Mouse (Mus musculus): ENCODE results near the gene Itpr2. TPM values are rescaled to one million over a fixed set of nuclear protein-coding genes. Genes with fewer than 3 reads are reported as not detected.

Itpr2 gene
- polyA plus RNA-seq, 1 experiment from 2014 or later, result 6.0 TPM

GRCm38 (mm10) chr6:146174644-146175250 is 327.3 kb downstream of the Itpr2 start:
- H3K9me3 ChIP-seq (ENCODE audit: control insufficient read depth, low read length), result no peaks in the 10 kb centered on the region
- H3K4me3 ChIP-seq (replicated peaks; ENCODE audit: low read depth, low read length), result no peak overlapping the region
- 97% methylated on average over 4 of the region's 4 CpGs for WGBS
- no peak overlapping the region for H3K4me2 ChIP-seq (ENCODE audit: low read length)
- no peaks in the 10 kb centered on the region for H3K27me3 ChIP-seq (ENCODE audit: control insufficient read depth, insufficient read depth, low read length)
- H3K4me1 ChIP-seq (ENCODE audit: control insufficient read depth, insufficient read depth, low read length), result no peaks in the 10 kb centered on the region
- H3K36me3 ChIP-seq (ENCODE audit: control insufficient read depth, insufficient read depth, low read length), result no peaks in the 10 kb centered on the region
- no peak for ATAC-seq (ENCODE audit: low FRiP score, low TSS enrichment)
- no peak overlapping the region for H3K27ac ChIP-seq (replicated peaks; ENCODE audit: low read depth, low read length)
- H3K9ac ChIP-seq (replicated peaks; ENCODE audit: low read length), result no peak overlapping the region
- DNase-seq, result no peak

- H3K4me3 ChIP-seq (replicated peaks; ENCODE audit: low read depth, low read length), result no peak overlapping the region
- no peak overlapping the region for H3K4me2 ChIP-seq (ENCODE audit: low read length)
- H3K9me3 ChIP-seq (ENCODE audit: control insufficient read depth, low read length), result no peaks in the 10 kb centered on the region
- no peaks in the 10 kb centered on the region for H3K36me3 ChIP-seq (ENCODE audit: control insufficient read depth, insufficient read depth, low read length)
- DNase-seq, result no peak
- ATAC-seq (ENCODE audit: low FRiP score, low TSS enrichment), result no peak
- no peaks in the 10 kb centered on the region for H3K4me1 ChIP-seq (ENCODE audit: control insufficient read depth, insufficient read depth, low read length)
- 92% methylated on average over 14 of the region's 14 CpGs for WGBS
- H3K27me3 ChIP-seq (ENCODE audit: control insufficient read depth, insufficient read depth, low read length), result no peaks in the 10 kb centered on the region
- no peak overlapping the region for H3K27ac ChIP-seq (replicated peaks; ENCODE audit: low read depth, low read length)
- H3K9ac ChIP-seq (replicated peaks; ENCODE audit: low read length), result no peak overlapping the region
Measured at GRCm38 (mm10) chr6:146170603-146171051, 331.4 kb downstream of the Itpr2 start.

DNA sequence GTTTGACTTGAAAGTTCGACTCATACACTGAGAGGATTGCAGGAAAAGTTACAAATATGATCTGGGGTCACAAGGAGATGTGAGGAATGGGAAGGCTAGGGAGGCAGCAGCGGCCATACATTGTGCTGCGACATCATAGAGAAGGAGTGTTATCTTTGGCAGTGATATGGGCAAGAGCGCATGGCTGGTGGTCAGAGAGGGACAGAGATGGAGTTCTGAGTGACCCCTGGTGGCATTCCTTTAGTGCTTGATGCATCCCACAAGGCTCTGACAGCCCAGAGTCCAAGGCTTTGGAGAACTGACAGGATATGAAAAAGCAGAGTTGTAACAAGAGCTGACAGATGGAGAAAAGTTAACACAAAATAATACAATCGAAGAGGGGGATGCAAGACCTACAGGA is 334.8 kb downstream of the Itpr2 start:
- Histone ChIP-seq H3K4me2 (ENCODE audit: low read length) (no peak overlapping the region), H3K27ac (replicated peaks; ENCODE audit: low read depth, low read length) (no peak overlapping the region)

DNA sequence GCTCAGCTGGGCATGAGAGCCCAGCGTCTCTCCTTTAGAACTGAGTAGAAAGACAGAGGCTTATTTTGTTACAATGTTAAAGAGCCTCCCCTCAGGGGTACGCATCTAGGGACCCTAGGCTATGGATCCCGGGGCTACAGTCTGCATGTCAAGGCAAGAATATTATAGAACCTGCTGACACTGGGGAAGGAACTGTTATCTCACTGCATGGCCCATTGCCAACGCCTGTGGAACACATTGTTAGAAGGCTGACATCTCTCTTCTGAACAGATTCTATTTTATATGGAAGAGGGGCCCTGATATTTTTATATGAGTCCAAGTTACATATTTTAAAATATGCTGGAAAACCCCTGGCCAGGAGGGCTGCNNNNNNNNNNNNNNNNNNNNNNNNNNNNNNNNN is 342.4 kb downstream of the Itpr2 start:
- Histone ChIP-seq H3K27me3 (ENCODE audit: control insufficient read depth, insufficient read depth, low read length) (no peaks in the 10 kb centered on the region), H3K27ac (replicated peaks; ENCODE audit: low read depth, low read length) (no peak overlapping the region), H3K4me1 (ENCODE audit: control insufficient read depth, insufficient read depth, low read length) (no peaks in the 10 kb centered on the region), H3K9ac (replicated peaks; ENCODE audit: low read length) (no peak overlapping the region), H3K4me2 (ENCODE audit: low read length) (no peak overlapping the region), H3K9me3 (ENCODE audit: control insufficient read depth, low read length) (no peaks in the 10 kb centered on the region), H3K4me3 (replicated peaks; ENCODE audit: low read depth, low read length) (no peak overlapping the region), H3K36me3 (ENCODE audit: control insufficient read depth, insufficient read depth, low read length) (no peaks in the 10 kb centered on the region)
- ATAC-seq (ENCODE audit: low FRiP score, low TSS enrichment) (no peak), DNase-seq (no peak)
- WGBS, result 53% methylated on average over 4 of the region's 4 CpGs

More for the DNA sequence above, 334.8 kb downstream of the Itpr2 start:
- ATAC-seq (ENCODE audit: low FRiP score, low TSS enrichment) (no peak), DNase-seq (no peak)
- no peaks in the 10 kb centered on the region for H3K9me3 ChIP-seq (ENCODE audit: control insufficient read depth, low read length)
- no peaks in the 10 kb centered on the region for H3K36me3 ChIP-seq (ENCODE audit: control insufficient read depth, insufficient read depth, low read length)
- no peaks in the 10 kb centered on the region for H3K4me1 ChIP-seq (ENCODE audit: control insufficient read depth, insufficient read depth, low read length)
- no peak overlapping the region for H3K4me3 ChIP-seq (replicated peaks; ENCODE audit: low read depth, low read length)
- no peaks in the 10 kb centered on the region for H3K27me3 ChIP-seq (ENCODE audit: control insufficient read depth, insufficient read depth, low read length)
- WGBS, result 93% methylated on average over 5 of the region's 5 CpGs
- H3K9ac ChIP-seq (replicated peaks; ENCODE audit: low read length), result no peak overlapping the region

- no peak overlapping the region for H3K4me2 ChIP-seq (ENCODE audit: low read length)
- H3K36me3 ChIP-seq (ENCODE audit: control insufficient read depth, insufficient read depth, low read length), result no peaks in the 10 kb centered on the region
- no peaks in the 10 kb centered on the region for H3K27me3 ChIP-seq (ENCODE audit: control insufficient read depth, insufficient read depth, low read length)
- DNase-seq, result no peak
- ATAC-seq (ENCODE audit: low FRiP score, low TSS enrichment), result no peak
- H3K9me3 ChIP-seq (ENCODE audit: control insufficient read depth, low read length), result no peaks in the 10 kb centered on the region
- no peaks in the 10 kb centered on the region for H3K4me1 ChIP-seq (ENCODE audit: control insufficient read depth, insufficient read depth, low read length)
- no peak overlapping the region for H3K27ac ChIP-seq (replicated peaks; ENCODE audit: low read depth, low read length)
- WGBS, result 93% methylated on average over 12 of the region's 12 CpGs
- H3K9ac ChIP-seq (replicated peaks; ENCODE audit: low read length), result no peak overlapping the region
- H3K4me3 ChIP-seq (replicated peaks; ENCODE audit: low read depth, low read length), result no peak overlapping the region
Measured at GRCm38 (mm10) chr6:146158717-146159116, 343.3 kb downstream of the Itpr2 start.

- DNase-seq (no peak), ATAC-seq (ENCODE audit: low FRiP score, low TSS enrichment) (no peak)
- Histone ChIP-seq H3K9ac (replicated peaks; ENCODE audit: low read length) (no peak overlapping the region), H3K27ac (replicated peaks; ENCODE audit: low read depth, low read length) (no peak overlapping the region), H3K4me1 (ENCODE audit: control insufficient read depth, insufficient read depth, low read length) (no peaks in the 10 kb centered on the region), H3K4me2 (ENCODE audit: low read length) (no peak overlapping the region), H3K4me3 (replicated peaks; ENCODE audit: low read depth, low read length) (no peak overlapping the region), H3K36me3 (ENCODE audit: control insufficient read depth, insufficient read depth, low read length) (no peaks in the 10 kb centered on the region), H3K9me3 (ENCODE audit: control insufficient read depth, low read length) (no peaks in the 10 kb centered on the region), H3K27me3 (ENCODE audit: control insufficient read depth, insufficient read depth, low read length) (no peaks in the 10 kb centered on the region)
- WGBS, result 83% methylated on average over 8 of the region's 8 CpGs
Measured at GRCm38 (mm10) chr6:146157983-146158535, 344.0 kb downstream of the Itpr2 start.

- Histone ChIP-seq H3K27ac (replicated peaks; ENCODE audit: low read depth, low read length) (no peak overlapping the region), H3K4me2 (ENCODE audit: low read length) (no peak overlapping the region), H3K27me3 (ENCODE audit: control insufficient read depth, insufficient read depth, low read length) (no peaks in the 10 kb centered on the region), H3K4me1 (ENCODE audit: control insufficient read depth, insufficient read depth, low read length) (no peaks in the 10 kb centered on the region), H3K9ac (replicated peaks; ENCODE audit: low read length) (no peak overlapping the region), H3K36me3 (ENCODE audit: control insufficient read depth, insufficient read depth, low read length) (no peaks in the 10 kb centered on the region), H3K9me3 (ENCODE audit: control insufficient read depth, low read length) (no peaks in the 10 kb centered on the region), H3K4me3 (replicated peaks; ENCODE audit: low read depth, low read length) (no peak overlapping the region)
- ATAC-seq (ENCODE audit: low FRiP score, low TSS enrichment) (no peak), DNase-seq (no peak)
- WGBS, result 98% methylated on average over 14 of the region's 14 CpGs
Measured at GRCm38 (mm10) chr6:146157099-146157498, 344.9 kb downstream of the Itpr2 start.

DNA sequence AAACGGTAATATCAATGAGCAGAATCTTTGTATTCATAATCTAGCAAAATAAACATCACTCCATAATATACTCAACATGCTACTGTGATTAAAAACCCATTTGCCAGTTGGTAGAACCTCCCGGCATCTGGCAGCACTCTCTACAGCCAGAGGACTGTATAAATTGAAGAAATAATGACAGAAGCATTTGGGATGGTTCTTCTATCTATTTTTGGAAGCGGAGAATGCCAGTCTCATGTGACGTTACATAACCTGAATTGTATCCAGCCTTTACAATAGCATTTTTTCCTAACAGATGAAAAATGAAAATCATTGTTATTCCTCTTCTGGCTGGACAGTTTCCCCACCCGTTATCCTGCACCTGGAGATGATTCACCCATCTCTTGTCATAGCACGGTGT is 345.5 kb downstream of the Itpr2 start:
- ATAC-seq (ENCODE audit: low FRiP score, low TSS enrichment) (no peak), DNase-seq (no peak)
- Histone ChIP-seq H3K9me3 (ENCODE audit: control insufficient read depth, low read length) (no peaks in the 10 kb centered on the region), H3K27ac (replicated peaks; ENCODE audit: low read depth, low read length) (no peak overlapping the region), H3K9ac (replicated peaks; ENCODE audit: low read length) (no peak overlapping the region), H3K36me3 (ENCODE audit: control insufficient read depth, insufficient read depth, low read length) (no peaks in the 10 kb centered on the region), H3K4me1 (ENCODE audit: control insufficient read depth, insufficient read depth, low read length) (no peaks in the 10 kb centered on the region), H3K4me2 (ENCODE audit: low read length) (no peak overlapping the region), H3K4me3 (replicated peaks; ENCODE audit: low read depth, low read length) (no peak overlapping the region), H3K27me3 (ENCODE audit: control insufficient read depth, insufficient read depth, low read length) (no peaks in the 10 kb centered on the region)
- WGBS, result 92% methylated on average over 6 of the region's 6 CpGs

DNA sequence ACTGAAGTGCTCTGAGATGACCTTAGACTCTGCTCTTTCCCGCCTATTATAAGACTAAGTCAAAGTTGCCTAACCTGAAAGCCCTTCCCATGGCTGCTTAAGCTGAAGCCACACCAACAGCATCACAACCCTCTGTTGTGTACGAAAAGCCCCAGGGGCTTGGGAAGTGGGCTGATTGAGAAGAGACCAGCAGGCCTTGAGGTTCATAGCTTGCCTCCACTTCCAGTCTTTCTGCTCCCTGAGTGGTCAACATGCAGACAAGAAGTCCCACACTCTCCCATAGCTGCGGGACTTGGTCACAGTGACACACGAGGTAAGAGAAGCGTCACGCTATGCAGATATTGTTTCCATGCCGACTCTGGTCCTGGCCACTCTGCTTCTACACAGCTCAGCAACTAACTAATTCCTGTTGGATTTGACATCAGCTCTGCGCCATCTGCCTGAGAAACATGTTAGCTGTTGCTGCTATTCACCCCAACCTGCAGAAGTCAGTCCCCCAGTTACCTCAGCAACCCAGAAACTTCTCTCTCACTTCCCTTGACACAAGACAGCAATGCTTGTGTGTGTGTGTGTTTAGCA is 346.8 kb downstream of the Itpr2 start:
- H3K9ac ChIP-seq (replicated peaks; ENCODE audit: low read length), result no peak overlapping the region
- H3K4me1 ChIP-seq (ENCODE audit: control insufficient read depth, insufficient read depth, low read length), result no peaks in the 10 kb centered on the region
- ATAC-seq (ENCODE audit: low FRiP score, low TSS enrichment), result no peak
- H3K36me3 ChIP-seq (ENCODE audit: control insufficient read depth, insufficient read depth, low read length), result no peaks in the 10 kb centered on the region
- H3K4me2 ChIP-seq (ENCODE audit: low read length), result no peak overlapping the region
- 82% methylated on average over 8 of the region's 8 CpGs for WGBS
- no peak for DNase-seq
- H3K27me3 ChIP-seq (ENCODE audit: control insufficient read depth, insufficient read depth, low read length), result no peaks in the 10 kb centered on the region
- H3K9me3 ChIP-seq (ENCODE audit: control insufficient read depth, low read length), result no peaks in the 10 kb centered on the region
- H3K4me3 ChIP-seq (replicated peaks; ENCODE audit: low read depth, low read length), result no peak overlapping the region
- no peak overlapping the region for H3K27ac ChIP-seq (replicated peaks; ENCODE audit: low read depth, low read length)
